Mouse (Mus musculus) midbrain, embryonic 16.5 days (tissue): ENCODE measurements around the gene Grem1. TPM values are rescaled to one million over a fixed set of nuclear protein-coding genes. Genes with fewer than 3 reads are reported as not detected.

Experiments
- ATAC-seq: fragments of 200-750 bp; cut with Nextera tagmentation; 2 replicates; pipeline ENCODE4 v1.8.0; 2017; ENCODE audit warnings: moderate TSS enrichment
- H3K27ac ChIP-seq: fragments of 300-500 bp; sonication (generic); 2 replicates; pipeline ENCODE4 v1.5.1; 2014; ENCODE audit warnings: mild to moderate bottlenecking, low read length, mixed read lengths
- H3K27me3 ChIP-seq: fragments of 300-500 bp; sonication (generic); 2 replicates; pipeline ENCODE4 v1.6.1; 2014; ENCODE audit warnings: low read depth, low read length, mixed read lengths; ENCODE audit not compliant: control insufficient read depth, insufficient read depth
- H3K36me3 ChIP-seq: fragments of 300-500 bp; sonication (generic); 2 replicates; pipeline ENCODE4 v1.6.1; 2014; ENCODE audit warnings: mild to moderate bottlenecking, low read length, moderate library complexity, mixed read lengths; ENCODE audit not compliant: control insufficient read depth, insufficient read depth
- H3K4me1 ChIP-seq: fragments of 300-500 bp; sonication (generic); 2 replicates; pipeline ENCODE4 v1.6.1; 2014; ENCODE audit warnings: mild to moderate bottlenecking, low read length, mixed read lengths; ENCODE audit not compliant: control insufficient read depth, insufficient read depth
- H3K4me2 ChIP-seq: fragments of 300-500 bp; sonication (generic); 2 replicates; pipeline ENCODE4 v1.6.1; 2014; ENCODE audit warnings: mild to moderate bottlenecking, low read length, mixed read lengths
- H3K4me3 ChIP-seq: fragments of 300-500 bp; sonication (generic); 2 replicates; pipeline ENCODE4 v1.5.1; 2014; ENCODE audit warnings: low read depth, mild to moderate bottlenecking, low read length, moderate library complexity, mixed read lengths
- H3K9ac ChIP-seq: fragments of 300-500 bp; sonication (generic); 2 replicates; pipeline ENCODE4 v1.6.1; 2014; ENCODE audit warnings: low read depth, low read length, mixed read lengths
- H3K9me3 ChIP-seq: fragments of 300-500 bp; sonication (generic); replicated peaks from 2 replicates; pipeline ENCODE4 v1.6.1; 2014; ENCODE audit warnings: mild to moderate bottlenecking, low read length, mixed read lengths; ENCODE audit not compliant: control insufficient read depth, poor library complexity, severe bottlenecking
- WGBS: fragments of 180-500 bp; shearing (Covaris S2); extraction: QIAGEN DNeasy Blood & Tissue Kit; methylation state at CpG from one replicate; pipeline ENCODE4 v1.1.7; 2014; 5-methylcytosine and 5-hydroxymethylcytosine counted together
- polyA plus RNA-seq: library from polyadenylated mRNA; unstranded; fragments of >200 nt; fragmentation: Nextera tagmentation; extraction: Ambion mirVana; gene quantifications from 2 replicates; pipeline ENCODE4 v1.2.1, GENCODE M21; 2015

The Grem1 gene
- polyA plus RNA-seq = 0.82 and 1.1 TPM in 2 replicates

- Histone ChIP-seq H3K27ac (no peak within 1 kb of the TSS), H3K27me3 (peaks cover 4% of the 10 kb centered on the region; the same call in 1 of the 2 replicates), H3K9me3 (no peaks in the 10 kb centered on the region), H3K4me1 (peaks cover 6% of the 10 kb centered on the region; the same call in 1 of the 2 replicates), H3K9ac (peak within 1 kb of the TSS; percentile 67), H3K4me2 (peak within 1 kb of the TSS; percentile 97), H3K4me3 (peak within 1 kb of the TSS; percentile 53), H3K36me3 (no peaks in the 10 kb centered on the region)
- under 1% methylated on average over 55 of the region's 64 CpGs for WGBS
- peak; percentile 82 for ATAC-seq
Measured at GRCm38 (mm10) chr2:113758311-113759161, at the start of gene Grem1. Gene Grem1, minus strand, starts transcription at chr2:113758646.

- Histone ChIP-seq H3K27me3 (no peaks in the 10 kb centered on the region), H3K4me3 (no peak overlapping the region), H3K27ac (no peak overlapping the region), H3K9me3 (no peaks in the 10 kb centered on the region), H3K4me2 (no peak overlapping the region), H3K9ac (no peak overlapping the region), H3K36me3 (peaks cover 5% of the 10 kb centered on the region; the same call in 1 of the 2 replicates), H3K4me1 (no peaks in the 10 kb centered on the region)
- WGBS = 24% methylated on average over 9 of the region's 9 CpGs
- ATAC-seq = 0 out of 2 replicates have a peak, but pooled peaks have one; percentile 42
Measured at GRCm38 (mm10) chr2:113807640-113808039, 49.2 kb upstream of the Grem1 start.

GRCm38 (mm10) chr2:113806851-113807577 is 48.6 kb upstream of the Grem1 start:
- Histone ChIP-seq H3K9ac (no peak overlapping the region), H3K36me3 (peaks cover 5% of the 10 kb centered on the region; the same call in 1 of the 2 replicates), H3K27me3 (no peaks in the 10 kb centered on the region), H3K4me3 (no peak overlapping the region), H3K9me3 (no peaks in the 10 kb centered on the region), H3K4me2 (no peak overlapping the region), H3K27ac (no peak overlapping the region), H3K4me1 (no peaks in the 10 kb centered on the region)
- ATAC-seq = no peak
- WGBS = 64% methylated on average over 10 of the region's 10 CpGs

GRCm38 (mm10) chr2:113805765-113806164 is 47.3 kb upstream of the Grem1 start:
- no peaks in the 10 kb centered on the region for H3K27me3 ChIP-seq
- ATAC-seq = no peak
- H3K9me3 ChIP-seq = no peaks in the 10 kb centered on the region
- no peak overlapping the region for H3K4me3 ChIP-seq
- WGBS = 86% methylated on average over 4 of the region's 4 CpGs
- peaks cover 5% of the 10 kb centered on the region; the same call in 1 of the 2 replicates for H3K36me3 ChIP-seq
- no peak overlapping the region for H3K4me2 ChIP-seq
- no peak overlapping the region for H3K27ac ChIP-seq
- no peak overlapping the region for H3K9ac ChIP-seq
- no peaks in the 10 kb centered on the region for H3K4me1 ChIP-seq

GRCm38 (mm10) chr2:113803753-113804152 is 45.3 kb upstream of the Grem1 start:
- Histone ChIP-seq H3K9ac (no peak overlapping the region), H3K4me3 (no peak overlapping the region), H3K4me2 (no peak overlapping the region), H3K36me3 (0 out of 2 replicates have a peak, but pooled peaks cover 2% of the 10 kb centered on the region), H3K27me3 (no peaks in the 10 kb centered on the region), H3K27ac (no peak overlapping the region), H3K4me1 (no peaks in the 10 kb centered on the region), H3K9me3 (no peaks in the 10 kb centered on the region)
- WGBS = 41% methylated on average over 1 of the region's 1 CpGs
- ATAC-seq = no peak

GRCm38 (mm10) chr2:113800846-113801245 is 42.4 kb upstream of the Grem1 start:
- Histone ChIP-seq H3K4me2 (no peak overlapping the region), H3K9me3 (no peaks in the 10 kb centered on the region), H3K4me3 (no peak overlapping the region), H3K9ac (no peak overlapping the region), H3K27me3 (no peaks in the 10 kb centered on the region), H3K27ac (no peak overlapping the region), H3K4me1 (no peaks in the 10 kb centered on the region), H3K36me3 (0 out of 2 replicates have a peak, but pooled peaks cover 2% of the 10 kb centered on the region)
- ATAC-seq = no peak
- 85% methylated on average over 5 of the region's 5 CpGs for WGBS

GRCm38 (mm10) chr2:113798605-113799004 is 40.2 kb upstream of the Grem1 start:
- ATAC-seq = no peak
- Histone ChIP-seq H3K9me3 (no peaks in the 10 kb centered on the region), H3K9ac (no peak overlapping the region), H3K4me3 (no peak overlapping the region), H3K4me1 (no peaks in the 10 kb centered on the region), H3K4me2 (no peak overlapping the region), H3K27me3 (no peaks in the 10 kb centered on the region), H3K36me3 (no peaks in the 10 kb centered on the region), H3K27ac (no peak overlapping the region)
- 91% methylated on average over 13 of the region's 13 CpGs for WGBS

- no peak overlapping the region for H3K9ac ChIP-seq
- H3K27ac ChIP-seq = no peak overlapping the region
- ATAC-seq = no peak
- no peaks in the 10 kb centered on the region for H3K9me3 ChIP-seq
- H3K4me1 ChIP-seq = no peaks in the 10 kb centered on the region
- no peaks in the 10 kb centered on the region for H3K27me3 ChIP-seq
- H3K36me3 ChIP-seq = peaks cover 5% of the 10 kb centered on the region; the same call in 1 of the 2 replicates
- no peak overlapping the region for H3K4me2 ChIP-seq
- WGBS = 84% methylated on average over 4 of the region's 4 CpGs
- no peak overlapping the region for H3K4me3 ChIP-seq
Measured at GRCm38 (mm10) chr2:113795186-113795585, 36.7 kb upstream of the Grem1 start.

- no peak overlapping the region for H3K4me2 ChIP-seq
Measured at GRCm38 (mm10) chr2:113793521-113793920, 35.1 kb upstream of the Grem1 start.

More at GRCm38 (mm10) chr2:113793521-113793920, 35.1 kb upstream of the Grem1 start:
- H3K9ac ChIP-seq = no peak overlapping the region
- H3K9me3 ChIP-seq = no peaks in the 10 kb centered on the region
- no peak overlapping the region for H3K27ac ChIP-seq
- no peaks in the 10 kb centered on the region for H3K27me3 ChIP-seq
- H3K36me3 ChIP-seq = peaks cover 12% of the 10 kb centered on the region
- 91% methylated on average over 3 of the region's 3 CpGs for WGBS
- no peak for ATAC-seq
- H3K4me1 ChIP-seq = no peaks in the 10 kb centered on the region
- no peak overlapping the region for H3K4me3 ChIP-seq
